Mouse (Mus musculus) cerebellum, adult 2 months (tissue): ENCODE results near the gene Bola1.

ENCODE experiments used
- CTCF ChIP-seq: fragments of 200-500 bp; IDR thresholded peaks from 2 replicates; pipeline ENCODE4 v1.5.1; 2011; ENCODE audit warnings: low read depth, mild to moderate bottlenecking, control low read depth, low read length, moderate library complexity, borderline replicate concordance; ENCODE audit not compliant: insufficient read depth
- POLR2A ChIP-seq: fragments of 200-500 bp; IDR thresholded peaks from 2 replicates; pipeline ENCODE4 v1.6.1; 2011; ENCODE audit warnings: low read length, control low read depth, borderline replicate concordance; ENCODE audit not compliant: insufficient read depth

DNA sequence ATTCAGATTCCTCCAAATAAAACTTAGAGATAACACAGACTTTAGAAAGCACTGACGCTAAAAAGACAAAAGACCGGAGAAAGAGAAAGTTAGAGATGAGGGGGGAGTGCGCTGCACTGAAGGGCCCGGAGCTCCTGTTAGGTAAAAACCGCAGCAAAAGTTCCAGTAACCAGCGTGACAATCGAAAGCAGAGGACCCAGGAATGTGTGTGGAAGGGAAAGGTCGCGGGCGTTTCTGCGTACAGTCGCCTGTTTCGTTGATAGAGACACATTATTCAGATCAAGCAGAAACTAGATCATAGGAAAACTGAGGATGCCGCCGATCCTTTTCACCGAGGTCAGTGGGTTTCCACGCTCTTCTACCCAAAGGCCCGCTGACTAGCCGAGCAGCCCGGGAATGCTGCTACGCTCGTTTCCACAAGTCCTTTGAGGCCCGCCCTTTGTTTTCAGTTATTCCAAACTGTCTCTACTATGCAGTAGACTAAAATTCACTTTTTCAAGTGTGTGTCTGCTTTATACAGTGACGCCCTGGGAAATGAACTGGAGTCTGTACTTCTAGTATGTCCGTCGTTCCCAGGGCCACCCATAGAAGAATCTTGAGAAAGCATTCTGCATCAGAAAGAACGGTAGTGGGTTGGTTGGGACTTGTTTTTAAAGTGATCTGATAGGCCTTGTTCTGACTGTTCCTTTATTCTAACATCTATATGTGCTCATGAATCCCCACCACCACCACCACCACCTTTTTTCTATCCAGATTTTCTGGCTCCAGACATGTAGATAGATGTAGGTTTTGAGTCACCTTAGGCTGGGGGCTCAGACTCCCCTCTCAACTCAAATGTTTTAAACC lies 44.3 kb upstream of the Bola1 start:
- TF ChIP-seq POLR2A: no peak
- TF ChIP-seq CTCF: no peak
